Mouse (Mus musculus) lung, postnatal 0 days (tissue): ENCODE results near the gene Zranb1. TPM values are rescaled to one million over a fixed set of nuclear protein-coding genes. Genes with fewer than 3 reads are reported as not detected.

Experiments used
- ATAC-seq: fragments of 200-750 bp; cut with Nextera tagmentation; 2 replicates; pipeline ENCODE4 v1.8.0; 2017; ENCODE audit warnings: moderate library complexity
- DNase-seq: peaks from one replicate; pipeline ENCODE4 v3.0.0-alpha.2; 2016; ENCODE audit warnings: low spot score
- H3K27ac ChIP-seq: fragments of 300-500 bp; sonication (generic); 2 replicates; pipeline ENCODE4 v1.5.1; 2014; ENCODE audit warnings: antibody characterized with exemption, mild to moderate bottlenecking, low read length, mixed read lengths
- H3K27me3 ChIP-seq: fragments of 300-500 bp; sonication (generic); replicated peaks from 2 replicates; pipeline ENCODE4 v1.6.1; 2014; ENCODE audit warnings: low read length, mixed read lengths; ENCODE audit not compliant: insufficient read depth
- H3K36me3 ChIP-seq: fragments of 300-500 bp; sonication (generic); 2 replicates; pipeline ENCODE4 v1.6.1; 2014; ENCODE audit warnings: low read length, mixed read lengths; ENCODE audit not compliant: insufficient read depth
- H3K4me1 ChIP-seq: fragments of 300-500 bp; sonication (generic); 2 replicates; pipeline ENCODE4 v1.6.1; 2014; ENCODE audit warnings: antibody characterized with exemption, low read depth, low read length, mixed read lengths; ENCODE audit not compliant: insufficient read depth
- H3K4me2 ChIP-seq: fragments of 300-500 bp; sonication (generic); replicated peaks from 2 replicates; pipeline ENCODE4 v1.6.1; 2014; ENCODE audit warnings: low read depth, mild to moderate bottlenecking, low read length, moderate library complexity, mixed read lengths
- H3K4me3 ChIP-seq: fragments of 300-500 bp; sonication (generic); 2 replicates; pipeline ENCODE4 v1.5.1; 2014; ENCODE audit warnings: low read depth, low read length
- H3K9ac ChIP-seq: fragments of 300-500 bp; sonication (generic); replicated peaks from 2 replicates; pipeline ENCODE4 v1.6.1; 2014; ENCODE audit warnings: low read depth, mild to moderate bottlenecking
- H3K9me3 ChIP-seq: fragments of 300-500 bp; sonication (generic); 2 replicates; pipeline ENCODE4 v1.6.1; 2016; ENCODE audit warnings: low read length, mixed read lengths
- CTCF ChIP-seq: IDR thresholded peaks from 2 replicates; pipeline ENCODE4 v1.5.1; 2016; ENCODE audit warnings: antibody characterized with exemption, mild to moderate bottlenecking
- EP300 ChIP-seq: IDR thresholded peaks from 2 replicates; pipeline ENCODE4 v1.6.1; 2016; ENCODE audit warnings: antibody characterized with exemption, mild to moderate bottlenecking, control low read depth
- WGBS: fragments of 180-500 bp; shearing (Covaris S2); extraction: QIAGEN DNeasy Blood & Tissue Kit; methylation state at CpG from one replicate; pipeline ENCODE4 v1.1.7; 2014; 5-methylcytosine and 5-hydroxymethylcytosine counted together
- polyA plus RNA-seq: library from polyadenylated mRNA; unstranded; fragments of >200 nt; fragmentation: Nextera tagmentation; extraction: Ambion mirVana; gene quantifications from 2 replicates; pipeline ENCODE4 v1.2.1, GENCODE M21; 2015

Gene Zranb1
- polyA plus RNA-seq, 1 experiment from 2014 or later = 13.5 TPM

DNA sequence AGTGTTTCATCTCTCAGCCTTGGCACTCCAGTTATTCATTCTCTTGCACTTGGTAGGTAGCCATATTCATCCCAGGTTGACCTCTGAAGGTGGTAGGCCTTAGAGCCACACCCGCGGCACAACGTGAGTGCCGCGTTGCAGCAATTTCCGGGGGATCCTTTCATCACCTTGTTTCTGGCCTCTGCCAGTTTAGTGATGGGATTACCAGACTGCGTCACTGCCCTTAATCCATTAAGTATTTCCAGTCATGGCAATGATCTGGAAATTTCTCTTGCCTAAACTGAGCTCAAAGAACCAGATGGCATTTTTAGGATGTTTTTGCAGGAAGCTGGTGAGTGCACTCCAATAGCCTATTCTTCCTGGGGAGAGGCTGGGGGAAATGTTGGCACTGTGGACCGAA is 41.3 kb upstream of the Zranb1 start:
- H3K36me3 ChIP-seq = no peaks in the 10 kb centered on the region
- H3K4me1 ChIP-seq = no peaks in the 10 kb centered on the region
- ATAC-seq = no peak
- 93% methylated on average over 8 of the region's 8 CpGs for WGBS
- H3K27ac ChIP-seq = no peak overlapping the region
- H3K4me2 ChIP-seq = no peak overlapping the region
- H3K9ac ChIP-seq = no peak overlapping the region
- TF ChIP-seq EP300 (no peak), CTCF (no peak)
- no peaks in the 10 kb centered on the region for H3K27me3 ChIP-seq
- no peak for DNase-seq
- H3K4me3 ChIP-seq = no peak overlapping the region
- no peaks in the 10 kb centered on the region for H3K9me3 ChIP-seq

DNA sequence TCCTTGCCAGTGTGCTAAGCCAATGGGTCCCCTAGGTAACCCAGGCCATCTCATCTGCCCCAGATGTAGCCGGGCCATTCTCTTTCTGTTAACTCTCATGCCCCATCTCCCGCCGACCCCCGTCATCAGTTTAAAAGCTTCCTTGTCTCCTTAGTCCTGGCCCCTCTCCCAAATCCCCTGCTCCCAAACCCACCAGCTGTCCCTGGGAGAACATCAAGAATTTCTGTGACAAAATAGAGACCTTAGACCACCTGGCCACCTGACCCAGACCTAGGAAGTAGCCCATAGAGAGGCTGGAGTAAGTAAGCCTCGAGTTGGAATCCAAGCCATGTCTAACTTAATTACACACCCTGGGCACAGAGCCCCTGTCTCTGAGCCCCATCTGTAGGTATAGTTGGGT is 40.7 kb upstream of the Zranb1 start:
- no peak for ATAC-seq
- 87% methylated on average over 5 of the region's 5 CpGs for WGBS

DNA sequence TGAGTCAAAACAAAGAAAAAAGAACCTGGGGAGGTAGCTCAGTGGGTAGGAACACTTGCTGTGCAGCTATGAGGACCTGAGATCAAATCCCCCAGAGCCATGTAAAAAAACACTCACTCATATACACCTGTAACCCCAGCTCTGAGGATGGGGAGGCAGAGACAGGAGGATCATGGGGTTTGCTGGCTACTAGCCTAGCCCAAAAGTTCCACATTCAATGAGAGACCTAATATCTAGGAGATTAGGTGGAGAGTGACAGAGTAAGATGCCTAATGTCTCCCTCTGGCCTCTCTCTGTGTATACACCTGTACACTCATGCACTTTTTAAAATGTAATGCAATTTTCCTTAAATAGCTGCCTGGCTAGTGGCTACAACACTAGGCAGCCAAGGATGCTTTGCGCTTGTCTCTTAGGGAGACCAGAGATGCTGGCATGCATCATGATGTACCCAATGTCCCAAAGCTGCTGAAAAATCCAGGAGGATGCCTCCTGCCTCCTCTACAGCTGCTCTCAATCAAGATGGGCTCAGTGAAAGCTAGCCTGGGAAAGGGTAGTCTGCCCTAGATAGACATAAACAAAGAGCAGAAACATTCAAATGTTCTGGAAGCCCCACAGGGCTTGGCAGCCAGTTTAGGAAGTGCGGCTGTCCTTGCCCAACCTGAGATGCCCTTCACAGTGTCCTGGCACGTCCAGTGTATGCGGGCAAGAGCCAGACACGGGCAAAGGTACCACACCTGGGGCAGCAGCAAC is 39.2 kb upstream of the Zranb1 start:
- Histone ChIP-seq H3K9ac (no peak overlapping the region), H3K4me3 (no peak overlapping the region), H3K9me3 (no peaks in the 10 kb centered on the region), H3K27ac (no peak overlapping the region), H3K27me3 (no peaks in the 10 kb centered on the region), H3K4me2 (no peak overlapping the region), H3K36me3 (no peaks in the 10 kb centered on the region), H3K4me1 (no peaks in the 10 kb centered on the region)
- TF ChIP-seq CTCF = no peak
- TF ChIP-seq EP300 = no peak
- 67% methylated on average over 5 of the region's 5 CpGs for WGBS
- ATAC-seq = no peak
- no peak for DNase-seq

More for the DNA sequence above, 40.7 kb upstream of the Zranb1 start:
- no peak overlapping the region for H3K4me2 ChIP-seq
- no peak overlapping the region for H3K9ac ChIP-seq
- H3K36me3 ChIP-seq = no peaks in the 10 kb centered on the region
- no peaks in the 10 kb centered on the region for H3K9me3 ChIP-seq
- H3K27me3 ChIP-seq = no peaks in the 10 kb centered on the region
- H3K4me1 ChIP-seq = no peaks in the 10 kb centered on the region
- H3K4me3 ChIP-seq = no peak overlapping the region
- TF ChIP-seq CTCF = no peak
- TF ChIP-seq EP300 = no peak
- H3K27ac ChIP-seq = no peak overlapping the region
- DNase-seq = no peak

DNA sequence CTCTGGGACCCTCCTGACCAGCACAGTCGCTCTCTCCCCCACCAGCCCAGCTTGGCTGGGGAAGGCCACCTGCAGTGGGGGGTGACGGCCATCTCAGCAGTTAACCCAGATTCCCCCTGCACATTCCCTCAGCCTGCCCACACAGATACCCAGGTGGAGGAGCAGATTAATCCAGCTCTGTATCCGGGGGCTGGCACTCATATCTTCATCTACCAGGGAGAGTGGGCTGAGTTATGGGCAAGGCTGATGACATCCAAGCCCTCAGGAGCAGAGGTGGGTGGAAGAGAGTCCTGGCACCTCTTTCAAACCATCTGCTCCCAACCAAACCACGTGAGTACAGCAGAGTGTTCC is 38.7 kb upstream of the Zranb1 start:
- no peak for ATAC-seq
- Histone ChIP-seq H3K27ac (no peak overlapping the region), H3K36me3 (no peaks in the 10 kb centered on the region), H3K9ac (no peak overlapping the region), H3K4me1 (no peaks in the 10 kb centered on the region), H3K4me2 (no peak overlapping the region), H3K9me3 (no peaks in the 10 kb centered on the region), H3K4me3 (no peak overlapping the region), H3K27me3 (no peaks in the 10 kb centered on the region)
- no peak for DNase-seq
- TF ChIP-seq EP300 = no peak
- TF ChIP-seq CTCF = no peak
- WGBS = 71% methylated on average over 4 of the region's 4 CpGs

DNA sequence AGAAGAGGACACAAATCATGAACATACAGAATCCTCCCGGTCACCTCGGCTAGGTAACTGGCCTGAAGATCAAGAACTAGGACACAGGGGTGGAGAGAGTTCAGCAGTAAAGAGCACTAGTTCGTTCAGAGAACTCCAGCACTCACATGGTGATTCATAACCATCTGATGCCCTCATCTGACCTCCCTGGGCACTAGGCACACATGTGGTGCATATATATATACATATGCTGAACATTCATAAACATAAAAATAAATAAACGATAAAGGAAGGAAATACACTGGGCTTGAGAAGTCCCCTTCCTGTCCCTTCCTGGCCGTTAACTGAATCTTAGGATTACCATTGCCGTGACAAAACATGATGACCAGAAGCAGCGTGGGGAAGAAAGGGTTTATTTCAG is 38.1 kb upstream of the Zranb1 start:
- no peak for TF ChIP-seq CTCF
- no peak for TF ChIP-seq EP300
- no peak for ATAC-seq
- 57% methylated on average over 7 of the region's 7 CpGs for WGBS
- no peak for DNase-seq
- no peak overlapping the region for H3K9ac ChIP-seq
- H3K36me3 ChIP-seq = no peaks in the 10 kb centered on the region
- no peak overlapping the region for H3K4me2 ChIP-seq
- H3K9me3 ChIP-seq = no peaks in the 10 kb centered on the region
- H3K27ac ChIP-seq = no peak overlapping the region
- no peak overlapping the region for H3K4me3 ChIP-seq
- H3K4me1 ChIP-seq = no peaks in the 10 kb centered on the region
- H3K27me3 ChIP-seq = no peaks in the 10 kb centered on the region

DNA sequence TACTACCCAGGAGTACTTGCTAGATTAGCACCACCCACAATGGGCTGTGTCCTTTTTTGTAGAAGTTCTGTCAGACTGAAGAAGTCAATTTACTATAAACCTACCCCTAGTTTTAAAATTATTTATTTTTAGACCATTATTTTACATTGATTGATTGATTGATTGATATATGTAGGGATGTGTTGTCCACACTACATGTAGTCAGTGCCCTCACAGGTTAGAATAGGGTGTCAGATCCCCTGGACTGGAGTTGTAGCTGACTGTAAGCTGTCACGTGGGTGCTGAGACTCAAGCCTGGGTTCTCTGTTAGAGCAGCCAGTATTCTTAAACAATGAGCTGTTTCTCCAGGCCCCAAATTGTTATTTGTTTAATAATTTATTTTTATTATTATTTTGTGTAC is 37.6 kb upstream of the Zranb1 start:
- H3K27me3 ChIP-seq = no peaks in the 10 kb centered on the region
- H3K36me3 ChIP-seq = no peaks in the 10 kb centered on the region
- DNase-seq (no peak), ATAC-seq (no peak)
- H3K4me1 ChIP-seq = no peaks in the 10 kb centered on the region
- no peak overlapping the region for H3K4me3 ChIP-seq
- no peak overlapping the region for H3K4me2 ChIP-seq
- no peak overlapping the region for H3K27ac ChIP-seq
- TF ChIP-seq CTCF (no peak), EP300 (no peak)
- H3K9me3 ChIP-seq = no peaks in the 10 kb centered on the region
- WGBS = 83% methylated on average over 1 of the region's 1 CpGs
- H3K9ac ChIP-seq = no peak overlapping the region
